Mouse (Mus musculus) hindbrain, postnatal 0 days (tissue): Measurements from ENCODE around the gene Gpr152. TPM values are rescaled to one million over a fixed set of nuclear protein-coding genes. Genes with fewer than 3 reads are reported as not detected.

ENCODE experiments used
- ATAC-seq: fragments of 200-750 bp; cut with Nextera tagmentation; 2 replicates; pipeline ENCODE4 v1.8.0; 2017; ENCODE audit warnings: mild to moderate bottlenecking, moderate TSS enrichment, moderate library complexity
- DNase-seq: peaks from one replicate; pipeline ENCODE4 v3.0.0-alpha.2; 2015; ENCODE audit warnings: low spot score
- H3K27ac ChIP-seq: fragments of 300-500 bp; sonication (generic); 2 replicates; pipeline ENCODE4 v1.5.1; 2014; ENCODE audit warnings: mild to moderate bottlenecking
- H3K27me3 ChIP-seq: fragments of 300-500 bp; sonication (generic); 2 replicates; pipeline ENCODE4 v1.6.1; 2014; ENCODE audit warnings: low read length, mixed read lengths; ENCODE audit not compliant: insufficient read depth
- H3K36me3 ChIP-seq: fragments of 300-500 bp; sonication (generic); 2 replicates; pipeline ENCODE4 v1.6.1; 2014; ENCODE audit warnings: low read length, mixed read lengths; ENCODE audit not compliant: insufficient read depth
- H3K4me1 ChIP-seq: fragments of 300-500 bp; sonication (generic); 2 replicates; pipeline ENCODE4 v1.6.1; 2014; ENCODE audit warnings: antibody characterized with exemption, low read length, mixed read lengths; ENCODE audit not compliant: insufficient read depth
- H3K4me2 ChIP-seq: fragments of 300-500 bp; sonication (generic); 2 replicates; pipeline ENCODE4 v1.6.1; 2014; ENCODE audit warnings: low read depth, mild to moderate bottlenecking, low read length, moderate library complexity, mixed read lengths
- H3K4me3 ChIP-seq: fragments of 300-500 bp; sonication (generic); 2 replicates; pipeline ENCODE4 v1.5.1; 2014; ENCODE audit warnings: low read length
- H3K9ac ChIP-seq: fragments of 300-500 bp; sonication (generic); replicated peaks from 2 replicates; pipeline ENCODE4 v1.6.1; 2014; ENCODE audit warnings: mild to moderate bottlenecking, low read length, moderate library complexity, mixed read lengths
- H3K9me3 ChIP-seq: fragments of 300-500 bp; sonication (generic); 2 replicates; pipeline ENCODE4 v1.6.1; 2016; ENCODE audit warnings: low read length, mixed read lengths
- CTCF ChIP-seq: IDR thresholded peaks from 2 replicates; pipeline ENCODE4 v1.5.1; 2016; ENCODE audit warnings: antibody characterized with exemption, control low read depth, low read depth
- WGBS: fragments of 180-500 bp; shearing (Covaris S2); extraction: QIAGEN DNeasy Blood & Tissue Kit; methylation state at CpG from one replicate; pipeline ENCODE4 v1.1.7; 2014; 5-methylcytosine and 5-hydroxymethylcytosine counted together
- polyA plus RNA-seq: library from polyadenylated mRNA; unstranded; fragments of >200 nt; fragmentation: Nextera tagmentation; extraction: Ambion mirVana; gene quantifications from 2 replicates; pipeline ENCODE4 v1.2.1, GENCODE M21; 2015
- total RNA-seq: library from RNA; depleted of rRNA; stranded (reverse); fragments of >200 nt; gene quantifications from 2 replicates; pipeline ENCODE4 v1.2.3, GENCODE M21; 2014

The Gpr152 gene
- total and polyA plus RNA-seq, 2 experiments from 2014 or later: 0.05 to 0.37 TPM

- under 1% methylated on average over 51 of the region's 52 CpGs for WGBS
- Histone ChIP-seq H3K27me3 (no peaks in the 10 kb centered on the region), H3K4me1 (peaks cover 24% of the 10 kb centered on the region), H3K4me3 (peak overlapping the region; percentile 57), H3K27ac (peak overlapping the region; percentile 59; the same call in 1 of the 2 replicates), H3K4me2 (peak overlapping the region; percentile 70), H3K36me3 (no peaks in the 10 kb centered on the region), H3K9me3 (no peaks in the 10 kb centered on the region), H3K9ac (peak overlapping the region; percentile 55)
- peak; percentile 80 for DNase-seq
- TF ChIP-seq CTCF: no peak
- peak; percentile 10; the same call in 1 of the 2 replicates for ATAC-seq
These were observed 38.8 kb upstream of the Gpr152 start for GRCm38 (mm10) chr19:4100718-4101261.

- H3K9me3 ChIP-seq: no peaks in the 10 kb centered on the region
- H3K4me1 ChIP-seq: peaks cover 24% of the 10 kb centered on the region
- peak overlapping the region; percentile 55 for H3K9ac ChIP-seq
- 71% methylated on average over 6 of the region's 6 CpGs for WGBS
- H3K27me3 ChIP-seq: no peaks in the 10 kb centered on the region
- H3K36me3 ChIP-seq: no peaks in the 10 kb centered on the region
- TF ChIP-seq CTCF: no peak; the same call in 1 of the 2 replicates
- ATAC-seq (no peak), DNase-seq (peak; percentile 53)
- peak overlapping the region; percentile 70 for H3K4me2 ChIP-seq
- H3K4me3 ChIP-seq: peak overlapping the region; percentile 57
- peak overlapping the region; percentile 59; the same call in 1 of the 2 replicates for H3K27ac ChIP-seq
These were observed 38.1 kb upstream of the Gpr152 start for GRCm38 (mm10) chr19:4101466-4101865.

- WGBS: 81% methylated on average over 2 of the region's 2 CpGs
- H3K27me3 ChIP-seq: no peaks in the 10 kb centered on the region
- H3K36me3 ChIP-seq: no peaks in the 10 kb centered on the region
- no peak for TF ChIP-seq CTCF
- peaks cover 24% of the 10 kb centered on the region for H3K4me1 ChIP-seq
- H3K9ac ChIP-seq: peak overlapping the region; percentile 55; the same call in 1 of the 2 replicates
- peak overlapping the region; percentile 57 for H3K4me3 ChIP-seq
- H3K4me2 ChIP-seq: peak overlapping the region; percentile 70
- ATAC-seq: no peak
- H3K27ac ChIP-seq: 0 out of 2 replicates have a peak overlapping the region, but pooled peaks have one; percentile 59
- no peak for DNase-seq
- no peaks in the 10 kb centered on the region for H3K9me3 ChIP-seq
These were observed 37.5 kb upstream of the Gpr152 start for GRCm38 (mm10) chr19:4102049-4102448.

GRCm38 (mm10) chr19:4102626-4103025 is 37.0 kb upstream of the Gpr152 start:
- H3K9me3 ChIP-seq: no peaks in the 10 kb centered on the region
- no peak overlapping the region for H3K9ac ChIP-seq
- peaks cover 24% of the 10 kb centered on the region for H3K4me1 ChIP-seq
- no peak overlapping the region for H3K4me2 ChIP-seq
- DNase-seq: no peak
- TF ChIP-seq CTCF: no peak
- no peak for ATAC-seq
- no peak overlapping the region for H3K27ac ChIP-seq
- H3K4me3 ChIP-seq: no peak overlapping the region
- 93% methylated on average over 12 of the region's 12 CpGs for WGBS
- H3K36me3 ChIP-seq: no peaks in the 10 kb centered on the region
- H3K27me3 ChIP-seq: no peaks in the 10 kb centered on the region

GRCm38 (mm10) chr19:4103294-4103693 is 36.3 kb upstream of the Gpr152 start:
- ATAC-seq (no peak), DNase-seq (no peak)
- no peak overlapping the region for H3K4me2 ChIP-seq
- no peaks in the 10 kb centered on the region for H3K27me3 ChIP-seq
- peaks cover 24% of the 10 kb centered on the region for H3K4me1 ChIP-seq
- TF ChIP-seq CTCF: no peak
- no peak overlapping the region for H3K9ac ChIP-seq
- H3K27ac ChIP-seq: no peak overlapping the region
- H3K36me3 ChIP-seq: no peaks in the 10 kb centered on the region
- 93% methylated on average over 18 of the region's 18 CpGs for WGBS
- no peak overlapping the region for H3K4me3 ChIP-seq
- H3K9me3 ChIP-seq: no peaks in the 10 kb centered on the region

GRCm38 (mm10) chr19:4103792-4104191 is 35.8 kb upstream of the Gpr152 start:
- DNase-seq (no peak), ATAC-seq (no peak)
- no peaks in the 10 kb centered on the region for H3K9me3 ChIP-seq
- H3K27ac ChIP-seq: no peak overlapping the region
- no peak overlapping the region for H3K4me3 ChIP-seq
- no peak overlapping the region for H3K4me2 ChIP-seq
- peaks cover 24% of the 10 kb centered on the region for H3K4me1 ChIP-seq
- H3K9ac ChIP-seq: no peak overlapping the region
- TF ChIP-seq CTCF: no peak
- H3K27me3 ChIP-seq: no peaks in the 10 kb centered on the region
- WGBS: 77% methylated on average over 3 of the region's 3 CpGs
- H3K36me3 ChIP-seq: no peaks in the 10 kb centered on the region

- ATAC-seq: no peak
- Histone ChIP-seq H3K4me3 (no peak overlapping the region), H3K9ac (no peak overlapping the region), H3K36me3 (peaks cover 7% of the 10 kb centered on the region; the same call in 1 of the 2 replicates), H3K27me3 (no peaks in the 10 kb centered on the region), H3K4me2 (no peak overlapping the region), H3K4me1 (peaks cover 18% of the 10 kb centered on the region), H3K9me3 (no peaks in the 10 kb centered on the region), H3K27ac (no peak overlapping the region)
- no peak for DNase-seq
- TF ChIP-seq CTCF: no peak
- WGBS: 88% methylated on average over 16 of the region's 16 CpGs
These were observed 34.9 kb upstream of the Gpr152 start for GRCm38 (mm10) chr19:4104675-4105194.
